Mouse (Mus musculus): Measurements from ENCODE around the gene Lct. TPM values are rescaled to one million over a fixed set of nuclear protein-coding genes. Genes with fewer than 3 reads are reported as not detected.
A peak's percentile ranks its signal among the peaks of the same experiment; 100 is the strongest.
"Not testable (repeated sequence)": the region's sequence is repeated elsewhere in the genome, so short reads cannot be mapped to it uniquely, and the experiment has no call there.

The Lct gene
- polyA plus RNA-seq, 2 experiments = 0.02 TPM; not detected in 1

DNA sequence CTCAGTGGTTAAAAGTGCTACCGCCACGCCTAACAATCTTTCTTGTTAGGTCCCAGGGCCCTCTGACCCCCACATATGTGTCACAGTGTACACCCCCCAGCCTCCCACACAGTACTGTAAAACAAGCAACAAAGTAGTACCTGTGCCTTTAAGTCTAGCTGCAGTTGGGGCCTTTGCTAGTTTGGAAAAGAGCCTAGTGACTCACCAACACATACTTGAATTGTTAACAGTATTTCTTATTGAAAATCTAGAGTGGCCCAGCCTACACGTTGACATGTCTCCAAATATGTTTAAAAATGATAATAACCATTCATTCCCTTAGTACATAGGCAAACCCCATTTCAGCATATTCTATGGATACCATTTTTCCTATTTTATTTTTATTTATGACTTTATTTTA, 57.4 kb downstream of the Lct start:
- DNase-seq (ENCODE audit: low read depth in 3 of 3, low spot score in 3 of 3) (no peak), ATAC-seq (ENCODE audit: insufficient read depth) (no peak)
- Histone ChIP-seq H3K9ac (replicated peaks) (no peak overlapping the region), H3K27ac (no peak overlapping the region), H3K27me3 (ENCODE audit: control insufficient read depth, insufficient read depth, low read length) (no peaks in the 10 kb centered on the region), H3K36me3 (replicated peaks; ENCODE audit: control insufficient read depth, insufficient read depth, low read depth) (peaks cover 50% of the 10 kb centered on the region), H3K4me2 (ENCODE audit: low read depth) (no peak overlapping the region), H3K4me3 (ENCODE audit: insufficient read depth in 1 of 2, low read depth in 2 of 2, low read length in 2 of 2) (no peak overlapping the region), H3K4me1 (replicated peaks; ENCODE audit: control insufficient read depth in 2 of 2, insufficient read depth in 2 of 2, low read length in 1 of 2) (peaks cover 2 to 3% of the 10 kb centered on the region in 2 experiments; a peak in 2 of 4 replicates), H3K9me3 (ENCODE audit: control insufficient read depth, low read length) (no peaks in the 10 kb centered on the region)
- TF ChIP-seq EP300 (IDR thresholded peaks at IDR 0.05; ENCODE audit: low read depth) (no peak), CTCF (IDR thresholded peaks at IDR 0.05; ENCODE audit: low read depth) (no peak)
- WGBS (ENCODE audit: insufficient replicate concordance) = 82% methylated on average over 3 of the region's 3 CpGs

DNA sequence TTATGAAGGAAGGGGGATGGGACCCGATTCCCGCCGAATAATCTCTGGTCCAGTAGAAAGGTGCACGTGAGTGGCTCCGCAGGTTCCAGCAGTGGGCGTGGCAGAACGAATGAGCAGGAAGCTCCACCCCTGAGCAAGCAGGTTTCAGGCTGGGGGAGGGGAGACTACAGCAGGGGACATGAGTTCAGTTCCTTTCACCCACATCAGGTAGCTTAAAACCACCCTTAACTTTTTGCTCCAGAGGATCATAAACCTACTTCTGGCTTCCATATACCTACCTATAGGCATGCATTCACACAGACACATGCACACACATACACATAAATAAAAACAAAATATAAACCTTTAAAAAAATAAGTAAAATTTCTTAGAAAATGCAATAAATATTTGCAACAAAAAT, 61.1 kb downstream of the Lct start:
- 67% methylated on average over 7 of the region's 7 CpGs for WGBS (ENCODE audit: insufficient replicate concordance)
- not testable (repeated sequence) for H3K4me3 ChIP-seq (ENCODE audit: insufficient read depth in 1 of 2, low read depth in 2 of 2, low read length in 2 of 2); H3K27ac ChIP-seq; H3K4me2 ChIP-seq (ENCODE audit: low read depth); ATAC-seq (ENCODE audit: insufficient read depth); DNase-seq (ENCODE audit: low read depth in 3 of 3, low spot score in 3 of 3); H3K27me3 ChIP-seq (ENCODE audit: control insufficient read depth, insufficient read depth, low read length); H3K9ac ChIP-seq (replicated peaks); H3K4me1 ChIP-seq (replicated peaks; ENCODE audit: control insufficient read depth in 2 of 2, insufficient read depth in 2 of 2, low read length in 1 of 2); H3K9me3 ChIP-seq (ENCODE audit: control insufficient read depth, low read length)
- peaks cover 43% of the 10 kb centered on the region for H3K36me3 ChIP-seq (replicated peaks; ENCODE audit: control insufficient read depth, insufficient read depth, low read depth)

DNA sequence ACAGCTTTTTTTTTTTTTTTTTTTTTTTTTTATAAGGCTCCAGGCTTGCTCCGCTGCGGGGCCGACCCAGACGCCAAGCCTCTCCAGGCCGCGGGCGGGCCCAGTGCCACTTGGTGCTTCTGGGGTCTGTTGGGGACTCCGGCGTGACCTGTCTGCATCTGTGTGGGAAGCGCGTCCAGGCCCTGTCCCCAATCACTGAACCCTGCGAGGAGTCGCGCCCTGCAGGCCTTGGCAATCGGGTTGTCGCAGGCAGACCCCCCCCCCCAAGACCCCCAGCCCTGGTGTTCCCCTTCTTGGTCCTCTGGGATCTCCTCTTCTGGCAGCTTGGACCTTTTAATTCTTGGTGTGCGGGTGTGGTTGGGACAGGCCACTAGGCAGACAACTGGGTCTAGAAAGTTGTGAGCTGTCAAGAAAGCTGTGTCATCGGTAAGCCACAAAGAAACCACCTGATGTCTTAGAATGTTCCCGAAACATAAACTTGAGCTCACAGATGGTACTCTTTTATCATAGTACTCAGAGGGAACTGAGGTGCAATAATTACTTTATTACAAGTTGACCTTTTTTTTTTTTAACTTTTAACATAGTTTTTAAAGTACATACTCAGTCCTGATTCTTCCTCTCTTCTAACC, 83.3 kb downstream of the Lct start:
- peaks cover 6 to 10% of the 10 kb centered on the region in 2 experiments for H3K4me1 ChIP-seq (replicated peaks; ENCODE audit: control insufficient read depth in 2 of 2, insufficient read depth in 2 of 2, low read length in 1 of 2)
- DNase-seq (ENCODE audit: low read depth in 3 of 3, low spot score in 3 of 3) (peak; percentile 52 to 66 (median 54)), ATAC-seq (ENCODE audit: insufficient read depth) (peak; percentile 55)
- H3K36me3 ChIP-seq (replicated peaks; ENCODE audit: control insufficient read depth, insufficient read depth, low read depth) = no peaks in the 10 kb centered on the region
- TF ChIP-seq CTCF (IDR thresholded peaks at IDR 0.05; ENCODE audit: low read depth) = no peak
- no peak for TF ChIP-seq EP300 (IDR thresholded peaks at IDR 0.05; ENCODE audit: low read depth)
- peak overlapping the region; percentile 78 to 80 for H3K4me3 ChIP-seq (ENCODE audit: insufficient read depth in 1 of 2, low read depth in 2 of 2, low read length in 2 of 2)
- H3K4me2 ChIP-seq (ENCODE audit: low read depth) = peak overlapping the region; percentile 90
- WGBS (ENCODE audit: insufficient replicate concordance) = under 1% methylated on average over 19 of the region's 19 CpGs
- H3K9ac ChIP-seq (replicated peaks) = peak overlapping the region; percentile 76
- H3K27me3 ChIP-seq (ENCODE audit: control insufficient read depth, insufficient read depth, low read length) = no peaks in the 10 kb centered on the region
- H3K9me3 ChIP-seq (ENCODE audit: control insufficient read depth, low read length) = no peaks in the 10 kb centered on the region
- H3K27ac ChIP-seq = peak overlapping the region; percentile 72

DNA sequence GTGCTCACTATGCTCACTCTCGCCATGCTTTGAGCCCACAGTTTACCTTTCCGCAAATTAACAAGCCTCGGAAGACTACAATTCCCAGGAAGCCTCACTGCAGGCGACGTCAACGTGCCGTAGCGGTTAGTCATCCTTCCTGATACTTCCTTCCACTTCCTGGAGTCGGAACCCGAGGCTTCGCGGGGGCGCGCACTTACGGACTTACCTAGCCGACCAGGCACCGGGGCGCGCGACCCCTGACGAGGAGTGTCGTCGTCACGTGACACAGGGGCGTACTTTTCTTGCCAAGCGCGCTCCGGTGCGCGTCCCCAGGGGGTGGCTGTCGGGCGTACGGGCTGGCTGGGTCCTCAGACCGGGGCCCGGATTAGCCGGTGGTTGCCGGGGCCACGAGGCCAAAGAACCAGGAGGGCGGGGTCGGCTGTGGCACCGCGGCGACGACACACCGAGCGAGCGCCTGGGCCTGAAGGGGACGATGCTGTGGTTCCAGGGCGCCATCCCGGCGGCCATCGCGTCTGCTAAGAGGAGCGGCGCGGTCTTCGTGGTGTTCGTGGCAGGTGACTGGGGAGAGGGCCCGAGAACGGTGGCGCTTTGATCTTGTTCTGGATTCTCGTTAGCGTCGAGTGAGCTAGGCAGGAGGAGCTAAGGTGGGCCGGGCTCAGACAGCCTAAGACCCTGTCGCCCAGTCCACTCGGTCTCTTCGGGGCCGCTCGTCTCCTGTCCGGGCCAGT, 84.0 kb downstream of the Lct start:
- Histone ChIP-seq H3K27ac (peak overlapping the region; percentile 72), H3K27me3 (ENCODE audit: control insufficient read depth, insufficient read depth, low read length) (no peaks in the 10 kb centered on the region), H3K4me2 (ENCODE audit: low read depth) (peak overlapping the region; percentile 90), H3K4me1 (replicated peaks; ENCODE audit: control insufficient read depth in 2 of 2, insufficient read depth in 2 of 2, low read length in 1 of 2) (peaks cover 6 to 10% of the 10 kb centered on the region in 2 experiments), H3K4me3 (ENCODE audit: insufficient read depth in 1 of 2, low read depth in 2 of 2, low read length in 2 of 2) (peak overlapping the region; percentile 78 to 80), H3K9ac (replicated peaks) (peak overlapping the region; percentile 76), H3K9me3 (ENCODE audit: control insufficient read depth, low read length) (no peaks in the 10 kb centered on the region), H3K36me3 (replicated peaks; ENCODE audit: control insufficient read depth, insufficient read depth, low read depth) (no peaks in the 10 kb centered on the region)
- TF ChIP-seq EP300 (IDR thresholded peaks at IDR 0.05; ENCODE audit: low read depth) = no peak
- ATAC-seq (ENCODE audit: insufficient read depth) (peak; percentile 93), DNase-seq (ENCODE audit: low read depth in 3 of 3, low spot score in 3 of 3) (peak; percentile 92 to 96 (median 92))
- WGBS (ENCODE audit: insufficient replicate concordance) = under 1% methylated on average over 71 of the region's 71 CpGs

DNA sequence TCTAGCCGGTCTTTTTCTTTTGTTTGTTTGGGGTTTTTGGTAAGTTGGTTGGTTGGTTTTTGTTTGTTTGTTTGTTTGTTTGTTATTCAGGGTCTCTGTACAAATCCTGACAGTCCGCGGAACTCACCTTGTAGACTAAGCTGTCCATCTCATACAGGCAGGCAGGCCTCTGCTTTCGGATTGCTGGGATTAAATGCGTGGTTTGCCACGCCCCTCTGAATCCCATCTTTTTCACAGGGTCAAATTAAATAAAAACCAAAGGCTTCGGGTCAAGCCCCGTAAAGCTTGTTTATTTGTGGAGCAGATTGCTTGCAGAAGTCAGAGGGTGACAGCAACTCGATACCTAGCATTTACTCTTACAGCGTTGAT, 84.5 kb downstream of the Lct start, which contains the start of gene Ubxn4:
TSS of gene Ubxn4 (plus strand) at position 338 of the 369 bp plus-strand sequence.
- Histone ChIP-seq H3K4me2 (ENCODE audit: low read depth) (peak within 1 kb of the TSS; percentile 90), H3K9me3 (ENCODE audit: control insufficient read depth, low read length) (no peaks in the 10 kb centered on the region), H3K27ac (peak within 1 kb of the TSS; percentile 72), H3K4me1 (replicated peaks; ENCODE audit: control insufficient read depth in 2 of 2, insufficient read depth in 2 of 2, low read length in 1 of 2) (peaks cover 6 to 10% of the 10 kb centered on the region in 2 experiments), H3K27me3 (ENCODE audit: control insufficient read depth, insufficient read depth, low read length) (no peaks in the 10 kb centered on the region), H3K4me3 (ENCODE audit: insufficient read depth in 1 of 2, low read depth in 2 of 2, low read length in 2 of 2) (peak within 1 kb of the TSS; percentile 78 to 80), H3K9ac (replicated peaks) (peak within 1 kb of the TSS; percentile 76), H3K36me3 (replicated peaks; ENCODE audit: control insufficient read depth, insufficient read depth, low read depth) (no peaks in the 10 kb centered on the region)
- DNase-seq (ENCODE audit: low read depth in 3 of 3, low spot score in 3 of 3) (no peak), ATAC-seq (ENCODE audit: insufficient read depth) (no peak; the same call in 1 of the 2 replicates)
- 9% methylated on average over 10 of the region's 10 CpGs for WGBS (ENCODE audit: insufficient replicate concordance)
- TF ChIP-seq CTCF (IDR thresholded peaks at IDR 0.05; ENCODE audit: low read depth) (no peak), EP300 (IDR thresholded peaks at IDR 0.05; ENCODE audit: low read depth) (no peak)

Measured in liver, embryonic 14.5 days (tissue).